Mouse (Mus musculus) bone marrow, adult 2 months (tissue): ENCODE measurements around the gene Lsm14b. TPM values are rescaled to one million over a fixed set of nuclear protein-coding genes. Genes with fewer than 3 reads are reported as not detected.

Experiments
- H3K27ac ChIP-seq: fragments of 200-500 bp; 2 replicates; pipeline ENCODE4 v1.5.1; 2012; ENCODE audit warnings: low read depth, mild to moderate bottlenecking, control low read depth, inconsistent platforms, low read length; ENCODE audit not compliant: control insufficient read depth, poor library complexity, insufficient read depth
- H3K4me1 ChIP-seq: fragments of 200-500 bp; 2 replicates; pipeline ENCODE4 v1.6.1; 2011; ENCODE audit warnings: low read length; ENCODE audit not compliant: control insufficient read depth, insufficient read depth
- H3K4me3 ChIP-seq: fragments of 200-500 bp; replicated peaks from 2 replicates; pipeline ENCODE3; 2011; ENCODE audit warnings: mild to moderate bottlenecking, low read depth, low read length, control low read depth; ENCODE audit not compliant: control insufficient read depth
- CTCF ChIP-seq: fragments of 200-500 bp; IDR thresholded peaks from 2 replicates; pipeline ENCODE4 v1.5.1; 2011; ENCODE audit warnings: low read length, control low read depth; ENCODE audit not compliant: control insufficient read depth, insufficient read depth
- POLR2A ChIP-seq: fragments of 200-500 bp; IDR thresholded peaks from 2 replicates; pipeline ENCODE4 v1.6.1; 2011; ENCODE audit warnings: low read depth, mild to moderate bottlenecking, control low read depth, low read length, borderline replicate concordance; ENCODE audit not compliant: control insufficient read depth
- WGBS: fragments of 180-500 bp; shearing (Covaris S2); methylation state at CpG from one replicate; pipeline ENCODE4 v1.1.7; 2018; 5-methylcytosine and 5-hydroxymethylcytosine counted together
- polyA plus RNA-seq: library from polyadenylated mRNA; stranded (reverse); fragments of >200 nt; gene quantifications from 2 replicates; pipeline ENCODE4 v1.2.4, GENCODE M21; 2011; ENCODE audit warnings: low replicate concordance; ENCODE audit not compliant: missing spikeins, insufficient read depth, insufficient read length

Gene Lsm14b
- polyA plus RNA-seq, 1 experiment = 37.9 TPM

GRCm38 (mm10) chr2:180042256-180042857 lies 17.6 kb downstream of the Lsm14b start, which contains the start of the genes Psma7 and Ss18l1:
TSS of gene Psma7 (minus strand) at chr2:180042433.
TSS of gene Ss18l1 (plus strand) at chr2:180042509.
- WGBS = under 1% methylated on average over 78 of the region's 78 CpGs
- TF ChIP-seq CTCF = no peak
- TF ChIP-seq POLR2A = peak; percentile 72; the same call in 1 of the 2 replicates
- Histone ChIP-seq H3K27ac (peak within 1 kb of the TSS; percentile 93), H3K4me3 (peak within 1 kb of the TSS; percentile 92), H3K4me1 (peaks cover 1% of the 10 kb centered on the region; the same call in 1 of the 2 replicates)

GRCm38 (mm10) chr2:180042858-180043515 lies 18.2 kb downstream of the Lsm14b start:
- peak overlapping the region; percentile 92 for H3K4me3 ChIP-seq
- peaks cover 1% of the 10 kb centered on the region; the same call in 1 of the 2 replicates for H3K4me1 ChIP-seq
- H3K27ac ChIP-seq = peak overlapping the region; percentile 93
- no peak for TF ChIP-seq CTCF
- no peak for TF ChIP-seq POLR2A
- WGBS = under 1% methylated on average over 66 of the region's 66 CpGs

- TF ChIP-seq CTCF (peak; percentile 50), POLR2A (no peak)
- 49% methylated on average over 4 of the region's 4 CpGs for WGBS
Measured at GRCm38 (mm10) chr2:180045283-180045682, 20.5 kb downstream of the Lsm14b start.

GRCm38 (mm10) chr2:180047580-180047979 lies 22.8 kb downstream of the Lsm14b start:
- Histone ChIP-seq H3K4me3 (no peak overlapping the region), H3K4me1 (peaks cover 1% of the 10 kb centered on the region; the same call in 1 of the 2 replicates), H3K27ac (no peak overlapping the region)
- TF ChIP-seq POLR2A (no peak), CTCF (no peak)
- 73% methylated on average over 3 of the region's 3 CpGs for WGBS

More at GRCm38 (mm10) chr2:180045283-180045682, 20.5 kb downstream of the Lsm14b start:
- Histone ChIP-seq H3K4me1 (peaks cover 1% of the 10 kb centered on the region; the same call in 1 of the 2 replicates), H3K27ac (no peak overlapping the region), H3K4me3 (no peak overlapping the region)

GRCm38 (mm10) chr2:180047980-180048635 lies 23.3 kb downstream of the Lsm14b start:
- 87% methylated on average over 18 of the region's 18 CpGs for whole genome bisulfite sequencing
- TF ChIP-seq CTCF = no peak
- no peak for TF ChIP-seq POLR2A
- H3K4me3 ChIP-seq = no peak overlapping the region
- H3K27ac ChIP-seq = no peak overlapping the region
- peaks cover 1% of the 10 kb centered on the region; the same call in 1 of the 2 replicates for H3K4me1 ChIP-seq

GRCm38 (mm10) chr2:180050986-180051385 lies 26.2 kb downstream of the Lsm14b start:
- WGBS = 23% methylated on average over 5 of the region's 5 CpGs

GRCm38 (mm10) chr2:180051986-180052733 lies 27.4 kb downstream of the Lsm14b start:
- no peak for TF ChIP-seq POLR2A
- peak; percentile 34; the same call in 1 of the 2 replicates for TF ChIP-seq CTCF
- no peak overlapping the region for H3K27ac ChIP-seq
- WGBS = 91% methylated on average over 14 of the region's 14 CpGs
- no peak overlapping the region for H3K4me3 ChIP-seq
- H3K4me1 ChIP-seq = no peaks in the 10 kb centered on the region

More at GRCm38 (mm10) chr2:180050986-180051385, 26.2 kb downstream of the Lsm14b start:
- Histone ChIP-seq H3K27ac (no peak overlapping the region), H3K4me3 (no peak overlapping the region), H3K4me1 (no peaks in the 10 kb centered on the region)
- peak; percentile 92 for TF ChIP-seq CTCF
- no peak for TF ChIP-seq POLR2A
